Mouse (Mus musculus) neural tube, embryonic 10.5 days (tissue): ENCODE data around the gene Trmt112.
"Not testable (repeated sequence)": the region's sequence is repeated elsewhere in the genome, so short reads cannot be mapped to it uniquely, and the experiment has no call there.

Experiments used
- DNase-seq: peaks from one replicate; pipeline ENCODE4 v3.0.0-alpha.2; 2017; ENCODE audit warnings: low spot score; ENCODE audit errors: extremely low spot score

Trmt112 gene

GRCm38 (mm10) chr19:6907811-6908540, 1.5 kb upstream of the Trmt112 start:
- no peak for DNase-seq

- DNase-seq: no peak
These were observed 477 bp upstream of the Trmt112 start for GRCm38 (mm10) chr19:6909021-6909420.

GRCm38 (mm10) chr19:6910306-6910705, 808 bp downstream of the Trmt112 start:
- not testable (repeated sequence) for DNase-seq

- DNase-seq: no peak
These were observed 1.9 kb downstream of the Trmt112 start for GRCm38 (mm10) chr19:6911101-6912074.

GRCm38 (mm10) chr19:6912205-6912970, 2.9 kb downstream of the Trmt112 start:
- DNase-seq: no peak

GRCm38 (mm10) chr19:6913036-6913435, 3.5 kb downstream of the Trmt112 start:
- DNase-seq: no peak

GRCm38 (mm10) chr19:6913991-6914390, 4.5 kb downstream of the Trmt112 start:
- DNase-seq: no peak

GRCm38 (mm10) chr19:6914540-6914939, 5.0 kb downstream of the Trmt112 start:
- no peak for DNase-seq

- no peak for DNase-seq
These were observed 5.8 kb downstream of the Trmt112 start for GRCm38 (mm10) chr19:6915276-6915675.

- DNase-seq: no peak
These were observed 7.0 kb downstream of the Trmt112 start for GRCm38 (mm10) chr19:6916496-6916895.

GRCm38 (mm10) chr19:6918321-6918720, 8.8 kb downstream of the Trmt112 start:
- no peak for DNase-seq

GRCm38 (mm10) chr19:6919431-6919830, 9.9 kb downstream of the Trmt112 start:
- DNase-seq: no peak

GRCm38 (mm10) chr19:6919876-6920740, 10.6 kb downstream of the Trmt112 start:
- DNase-seq: no peak

- no peak for DNase-seq
These were observed 11.5 kb downstream of the Trmt112 start for GRCm38 (mm10) chr19:6920741-6921636.

GRCm38 (mm10) chr19:6921647-6922567, 12.4 kb downstream of the Trmt112 start, which contains the start of gene Esrra:
TSS of gene Esrra (minus strand) at chr19:6921813.
- DNase-seq: peak; percentile 100

GRCm38 (mm10) chr19:6922901-6923735, 13.6 kb downstream of the Trmt112 start:
- no peak for DNase-seq
